Mouse (Mus musculus) liver, postnatal 0 days (tissue): ENCODE results near the gene Nfasc.

Experiments used
- CTCF ChIP-seq: sonication (generic); IDR thresholded peaks from 2 replicates; pipeline ENCODE4 v1.5.1; 2016; ENCODE audit warnings: antibody characterized with exemption, low read depth
- EP300 ChIP-seq: IDR thresholded peaks from 2 replicates; pipeline ENCODE4 v1.6.1; 2016; ENCODE audit warnings: antibody characterized with exemption, low read depth, mild to moderate bottlenecking

GRCm38 (mm10) chr1:132535541-132535940, 206.1 kb downstream of the Nfasc start:
- no peak for TF ChIP-seq CTCF
- TF ChIP-seq EP300: no peak
